Mouse (Mus musculus) cerebral cortex, adult 2 months (tissue): Measurements from ENCODE around the gene Cpsf6.

Experiments used
- WGBS: fragments of 180-500 bp; shearing (Covaris S2); methylation state at CpG from one replicate; pipeline ENCODE4 v1.1.7; 2018; 5-methylcytosine and 5-hydroxymethylcytosine counted together

Cpsf6 gene

DNA sequence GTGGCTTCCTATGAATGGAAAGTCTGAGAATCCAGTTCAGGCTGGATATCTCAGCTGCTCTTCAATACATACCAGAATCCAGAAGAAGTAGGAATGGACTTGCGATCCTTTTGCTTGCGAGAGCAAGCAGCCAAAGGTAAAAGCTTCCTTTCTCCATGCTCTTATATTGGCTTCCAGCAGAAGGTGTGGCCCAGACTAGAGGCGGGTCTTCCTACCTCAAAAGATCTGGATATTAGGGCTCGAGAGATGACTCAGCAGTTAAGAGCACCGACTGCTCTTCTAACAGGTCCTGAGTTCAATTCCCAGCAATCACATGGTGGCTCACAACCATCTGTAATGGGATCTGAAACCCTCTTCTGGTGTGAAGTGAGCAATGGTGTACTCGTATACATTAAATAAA lies at the start of gene Cpsf6:
Gene Cpsf6, minus strand, starts transcription at position 108 of the 400 bp plus-strand sequence.
- 86% methylated on average over 6 of the region's 6 CpGs for WGBS

- 73% methylated on average over 1 of the region's 1 CpGs for WGBS
These were observed 46.8 kb upstream of the Cpsf6 start for GRCm38 (mm10) chr10:117426615-117426969.

DNA sequence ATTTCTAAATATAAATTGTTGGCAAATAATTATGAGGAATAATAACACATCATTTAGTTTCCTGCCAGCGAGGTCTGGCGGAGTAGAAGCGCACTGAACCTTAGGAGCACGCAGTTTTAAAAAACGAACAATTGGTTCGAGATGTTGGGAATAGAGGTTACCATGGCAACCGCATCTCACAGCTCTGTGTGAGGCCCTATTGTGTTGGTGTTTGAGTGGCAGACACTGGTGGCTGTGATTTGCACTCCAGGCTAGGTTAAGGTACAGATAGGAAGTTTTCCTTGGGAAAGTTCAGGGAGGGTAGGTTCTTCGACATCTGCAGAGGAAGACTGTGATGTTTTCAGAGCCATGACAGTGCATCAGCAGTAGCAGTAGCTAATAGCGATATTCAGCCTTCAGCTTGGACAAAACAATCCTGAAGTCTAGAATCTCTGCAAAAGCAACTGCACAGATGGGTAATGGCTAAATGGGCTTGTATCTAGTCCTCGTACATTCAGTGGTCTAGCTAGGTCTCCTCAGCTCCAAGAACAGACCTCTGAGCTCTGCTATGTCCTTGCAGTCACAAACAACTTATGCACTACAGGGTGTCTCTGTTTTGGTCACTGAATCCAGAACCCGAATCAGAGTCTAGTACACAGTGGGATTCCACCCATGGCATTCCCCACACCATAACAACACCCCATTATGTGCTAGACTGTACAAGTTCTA lies 46.2 kb upstream of the Cpsf6 start:
- 46% methylated on average over 11 of the region's 11 CpGs for WGBS

DNA sequence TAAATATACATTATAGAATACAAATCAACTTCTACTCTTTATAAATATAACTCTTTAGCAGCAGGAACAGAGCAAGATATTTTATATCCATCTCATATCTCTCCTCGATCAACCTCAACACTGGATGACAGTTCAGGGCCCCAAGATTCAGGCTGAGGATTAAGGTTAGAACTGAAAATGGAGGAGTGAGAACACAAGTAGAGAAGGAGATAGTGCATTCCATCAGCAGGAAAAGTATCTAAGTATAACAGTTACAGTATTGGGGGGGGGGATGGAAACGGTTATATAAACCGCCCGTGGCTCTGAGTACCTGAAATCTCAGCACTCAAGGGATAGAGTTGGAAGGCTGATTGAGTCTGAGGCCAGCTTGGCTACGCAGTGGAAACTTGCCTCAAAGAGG lies 45.2 kb upstream of the Cpsf6 start:
- WGBS: 96% methylated on average over 5 of the region's 5 CpGs

- 81% methylated on average over 3 of the region's 3 CpGs for WGBS
These were observed 44.5 kb upstream of the Cpsf6 start for GRCm38 (mm10) chr10:117424146-117424905.

DNA sequence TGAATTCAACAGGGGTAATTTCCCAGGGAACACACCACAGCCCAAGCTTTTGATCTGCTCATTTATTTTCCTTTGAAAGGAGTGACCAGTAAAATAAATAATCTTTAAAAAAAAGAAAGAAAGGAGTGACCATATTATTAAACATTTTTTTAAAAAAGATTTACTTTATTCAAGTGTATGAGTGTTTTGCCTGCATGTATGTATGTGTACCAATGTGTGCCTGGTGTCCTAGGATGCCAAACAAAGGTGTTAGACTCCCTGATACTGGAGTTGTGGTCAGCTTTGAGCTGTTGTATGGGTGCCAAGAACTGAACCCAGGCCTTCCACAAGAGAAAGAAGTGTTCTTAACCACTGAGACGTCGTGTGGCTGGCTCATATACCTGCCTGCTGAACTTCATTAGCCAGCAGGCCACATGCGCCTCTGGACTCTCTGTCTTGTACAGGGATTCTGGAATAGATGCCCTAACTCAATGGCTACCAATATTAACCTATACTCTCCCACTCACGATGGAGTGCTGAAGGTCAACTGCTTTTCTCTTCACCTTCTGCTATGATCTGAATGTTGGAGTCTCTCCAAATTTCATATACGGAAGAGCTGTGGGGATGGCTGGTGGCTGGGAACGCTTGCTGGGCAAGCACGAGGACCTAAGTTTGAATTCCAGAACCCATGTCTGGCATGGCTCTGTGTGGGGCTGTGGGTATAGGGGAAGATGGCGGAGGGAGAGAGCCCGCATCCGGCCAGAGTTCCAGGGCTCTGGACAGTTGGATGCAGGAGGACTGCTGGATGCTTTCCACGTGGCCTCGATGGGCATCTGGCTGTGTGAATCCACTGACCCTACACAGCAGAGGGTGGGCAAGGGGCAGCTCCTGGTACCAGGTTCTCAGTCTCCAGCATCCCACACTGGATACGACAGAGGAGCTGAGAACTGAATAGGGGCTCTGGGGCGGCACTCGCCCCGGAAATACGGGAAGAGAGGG lies 43.5 kb upstream of the Cpsf6 start:
- 88% methylated on average over 17 of the region's 17 CpGs for WGBS

- 82% methylated on average over 6 of the region's 6 CpGs for WGBS
These were observed 42.5 kb upstream of the Cpsf6 start for GRCm38 (mm10) chr10:117422174-117422808.

DNA sequence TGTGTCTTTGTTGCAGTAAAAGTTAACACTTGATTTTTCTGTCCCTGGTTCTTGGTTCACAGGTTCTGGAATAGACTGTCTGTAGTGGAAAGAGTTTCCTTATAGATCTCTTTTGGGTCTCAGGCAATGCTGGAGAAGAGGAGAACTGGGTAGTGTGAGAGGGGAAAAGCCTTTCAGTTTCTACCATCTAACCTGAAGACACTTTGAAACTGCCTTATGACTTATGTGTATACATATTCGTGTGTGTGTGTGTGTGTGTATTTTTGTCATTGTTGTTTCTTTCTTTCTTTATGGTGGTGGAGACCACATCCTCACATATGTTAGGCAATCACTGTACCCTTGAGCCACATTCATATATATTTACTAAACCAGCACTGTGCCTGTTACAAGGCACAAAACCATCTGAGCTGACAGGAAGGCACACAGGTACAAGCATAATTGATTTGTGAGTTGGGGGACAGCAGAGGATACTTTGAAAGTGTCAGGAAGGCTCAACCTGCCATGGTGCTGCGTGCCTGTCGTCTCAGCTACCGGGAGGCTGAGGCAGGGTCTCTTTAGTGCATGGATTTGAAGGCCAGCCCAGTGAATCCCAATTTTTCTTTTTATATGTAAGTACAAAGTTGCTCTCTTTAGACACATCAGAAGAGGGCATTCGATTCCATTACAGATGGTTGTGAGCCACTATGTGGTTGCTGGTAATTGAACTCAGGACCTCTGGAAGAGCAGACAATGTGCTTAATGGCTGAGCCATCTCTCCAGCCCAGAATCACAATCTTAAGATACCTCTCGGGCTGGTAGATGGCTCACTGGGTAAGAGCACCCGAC lies 41.7 kb upstream of the Cpsf6 start:
- WGBS: 88% methylated on average over 7 of the region's 7 CpGs

DNA sequence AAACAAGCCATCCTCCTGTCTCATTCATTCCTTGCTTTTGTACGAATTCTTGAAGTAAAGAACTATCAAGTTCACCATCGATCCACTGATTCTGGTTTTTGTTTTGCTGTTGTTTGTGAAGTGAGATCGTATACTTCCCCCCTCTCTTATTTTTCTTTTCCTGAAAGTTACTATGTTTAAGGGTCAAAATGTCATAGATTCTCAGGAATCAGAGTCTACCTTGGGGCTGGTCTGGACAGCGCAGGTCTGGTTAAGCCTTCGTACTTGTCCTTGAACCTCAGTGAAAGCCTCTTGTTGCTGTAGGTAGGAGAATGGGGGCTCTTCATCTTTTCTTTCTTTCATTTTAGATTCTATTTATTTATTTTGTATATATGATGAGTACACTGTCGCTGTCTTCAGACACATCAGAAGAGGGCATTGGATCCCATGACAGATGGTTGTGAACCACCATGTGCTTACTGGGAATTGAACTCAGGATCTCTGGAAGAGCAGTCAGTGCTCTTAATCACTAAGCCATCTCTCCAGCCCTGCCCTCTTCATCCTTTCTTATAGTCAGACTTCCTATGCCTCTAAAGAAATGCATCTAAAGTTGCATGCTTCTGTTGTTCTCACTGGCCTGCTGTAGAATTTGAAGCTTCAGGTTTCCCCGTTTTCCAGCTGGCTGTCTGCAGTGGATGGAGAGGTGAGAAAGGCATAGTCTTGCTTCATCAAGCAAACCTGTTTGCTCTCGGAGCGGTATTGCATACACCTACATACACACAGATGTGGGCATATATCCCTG lies 40.9 kb upstream of the Cpsf6 start:
- 86% methylated on average over 9 of the region's 9 CpGs for WGBS

DNA sequence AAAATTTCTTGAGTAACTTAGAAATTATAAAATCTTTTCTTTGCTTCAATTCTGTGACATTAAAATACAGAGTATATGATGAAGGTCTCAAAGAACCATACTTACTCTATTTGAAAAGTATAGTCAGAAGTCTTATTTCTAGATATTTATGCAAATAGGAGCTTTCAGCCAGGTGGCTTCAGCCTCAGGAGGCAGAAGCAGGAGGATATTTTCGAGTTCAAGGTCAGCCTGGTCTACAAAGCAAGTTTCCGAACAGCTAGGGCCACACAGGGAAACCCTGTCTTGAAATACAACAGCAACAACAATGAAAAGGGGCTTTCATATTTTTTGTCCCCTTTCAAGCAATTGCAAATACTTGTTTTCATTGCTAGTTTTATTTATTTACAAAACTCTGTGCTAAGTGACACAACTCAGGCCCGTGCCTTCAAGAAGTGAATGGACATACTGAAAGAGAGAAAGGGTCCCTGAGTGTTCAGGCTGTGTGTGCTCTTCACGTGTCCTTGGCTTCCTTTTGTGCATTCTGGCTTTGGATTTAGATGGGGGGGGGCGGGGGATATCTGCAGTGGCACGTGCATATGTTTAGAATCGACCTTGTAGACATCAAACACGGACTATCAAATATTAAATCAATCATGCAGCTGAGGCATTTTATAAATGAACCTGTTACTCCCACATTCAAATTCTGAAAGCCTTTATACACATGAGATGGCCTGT lies 39.9 kb upstream of the Cpsf6 start:
- 79% methylated on average over 8 of the region's 8 CpGs for WGBS

GRCm38 (mm10) chr10:117418668-117419237 lies 38.9 kb upstream of the Cpsf6 start:
- WGBS: 55% methylated on average over 24 of the region's 24 CpGs

DNA sequence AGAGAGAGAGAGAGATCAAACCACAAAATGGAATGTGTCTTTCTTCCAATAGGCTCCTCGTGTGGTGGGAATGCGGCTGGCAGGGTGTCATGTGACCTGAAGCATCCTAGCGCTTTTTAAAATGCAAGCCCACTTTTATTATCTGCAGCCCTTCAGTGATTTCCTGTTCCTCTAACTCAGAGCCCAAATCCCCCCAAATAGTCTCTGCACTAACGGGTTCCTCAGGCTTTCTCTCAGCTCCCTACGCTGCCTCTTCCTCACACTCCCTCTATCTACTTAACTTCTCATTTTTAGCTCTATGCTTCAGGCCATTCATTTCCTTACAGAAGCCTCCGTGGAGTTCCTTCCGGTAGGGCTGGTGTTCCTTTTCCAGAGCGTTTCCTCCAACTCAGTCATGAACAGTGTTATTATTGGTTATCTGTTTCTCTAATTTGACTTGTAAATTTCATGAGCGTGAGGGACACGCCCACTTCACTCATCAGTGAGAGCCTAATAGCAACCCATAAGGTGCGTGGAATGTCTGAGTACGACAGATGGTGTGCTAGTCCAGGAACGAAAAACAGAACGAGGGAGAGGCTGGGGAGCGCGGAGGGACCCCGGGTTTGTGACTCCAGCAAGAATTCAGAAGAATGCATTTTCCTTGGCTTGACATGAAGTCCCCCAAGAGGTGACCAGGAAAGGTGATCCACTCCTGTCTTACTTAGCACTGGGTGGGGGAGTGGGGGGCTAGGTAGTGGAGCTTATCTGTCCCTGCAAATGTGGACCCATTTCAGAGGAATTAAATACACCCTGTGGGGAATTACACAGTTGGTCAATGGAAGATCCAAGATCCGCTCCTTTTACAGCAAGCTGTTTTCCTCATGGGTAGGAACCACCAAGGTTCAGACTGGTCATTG lies 38.2 kb upstream of the Cpsf6 start:
- 15% methylated on average over 18 of the region's 18 CpGs for WGBS

GRCm38 (mm10) chr10:117417470-117417767 lies 37.6 kb upstream of the Cpsf6 start:
- 54% methylated on average over 9 of the region's 9 CpGs for WGBS

- WGBS: 88% methylated on average over 16 of the region's 16 CpGs
These were observed 37.0 kb upstream of the Cpsf6 start for GRCm38 (mm10) chr10:117416636-117417469.

- WGBS: 75% methylated on average over 9 of the region's 9 CpGs
These were observed 36.3 kb upstream of the Cpsf6 start for GRCm38 (mm10) chr10:117416095-117416494.

GRCm38 (mm10) chr10:117415364-117416057 lies 35.7 kb upstream of the Cpsf6 start:
- WGBS: 86% methylated on average over 6 of the region's 6 CpGs

- WGBS: 90% methylated on average over 1 of the region's 1 CpGs
These were observed 34.9 kb upstream of the Cpsf6 start for GRCm38 (mm10) chr10:117414726-117415125.
